Mouse (Mus musculus): ENCODE measurements around the gene Gpr61. TPM values are rescaled to one million over a fixed set of nuclear protein-coding genes. Genes with fewer than 3 reads are reported as not detected.

Gene Gpr61
- polyA plus RNA-seq, 1 experiment from 2014 or later = 0.11 TPM

DNA sequence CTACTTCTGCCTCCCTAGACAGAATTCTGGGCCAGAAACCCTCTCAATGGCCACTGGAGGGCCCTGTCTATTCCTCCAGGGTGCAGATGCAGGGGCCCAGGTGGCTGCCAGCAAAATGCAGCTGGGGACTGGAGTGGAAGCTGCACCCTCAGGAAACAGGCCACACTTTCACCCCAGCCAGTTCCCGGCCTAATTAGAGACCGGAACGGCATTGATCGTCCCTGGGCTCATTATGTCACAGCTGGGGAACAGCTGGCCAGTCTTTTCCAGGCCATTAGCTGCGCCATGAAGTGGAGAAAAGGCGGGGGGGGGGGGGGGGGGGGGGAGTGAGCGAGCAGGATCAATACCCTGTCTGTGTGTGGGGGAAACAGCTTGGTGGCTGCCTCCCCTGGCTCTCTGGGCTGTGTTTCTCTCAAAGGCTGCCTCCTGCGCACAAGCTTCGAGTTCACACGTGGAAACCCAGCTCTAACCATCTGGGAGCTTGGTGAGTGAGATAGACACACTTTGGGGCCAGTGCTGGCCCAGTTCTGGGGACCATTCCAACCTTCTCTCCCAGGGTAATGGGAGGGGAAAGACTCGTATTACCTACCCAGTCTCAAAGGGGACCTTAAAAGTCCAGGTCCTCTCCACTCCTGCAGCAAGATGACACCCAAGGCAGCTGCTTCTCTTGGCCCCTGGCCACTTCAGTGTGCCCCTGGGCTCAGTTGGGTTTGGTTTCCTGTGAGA lies 12.0 kb upstream of the Gpr61 start:
- Histone ChIP-seq H3K4me1 (peaks cover 41% of the 10 kb centered on the region), H3K4me3 (no peak overlapping the region), H3K27me3 (ENCODE audit: insufficient read depth, poor library complexity, severe bottlenecking) (peaks cover 19% of the 10 kb centered on the region; the same call in 1 of the 2 replicates), H3K36me3 (no peaks in the 10 kb centered on the region), H3K9me3 (no peaks in the 10 kb centered on the region), H3K27ac (peak overlapping the region; percentile 32; the same call in 1 of the 2 replicates)
- WGBS = 26% methylated on average over 10 of the region's 11 CpGs
- peak; percentile 69 for DNase-seq (ENCODE audit: low spot score)

- peak overlapping the region; percentile 45; the same call in 1 of the 2 replicates for H3K27ac ChIP-seq
- H3K27me3 ChIP-seq (ENCODE audit: insufficient read depth, poor library complexity, severe bottlenecking) = peaks cover 19% of the 10 kb centered on the region; the same call in 1 of the 2 replicates
- no peaks in the 10 kb centered on the region for H3K36me3 ChIP-seq
- peaks cover 41% of the 10 kb centered on the region for H3K4me1 ChIP-seq
- H3K9me3 ChIP-seq = no peaks in the 10 kb centered on the region
- peak; percentile 68 for DNase-seq (ENCODE audit: low spot score)
- H3K4me3 ChIP-seq = no peak overlapping the region
- 50% methylated on average over 10 of the region's 10 CpGs for WGBS
Measured at GRCm38 (mm10) chr3:108165532-108166315, 11.0 kb upstream of the Gpr61 start.

- DNase-seq (ENCODE audit: low spot score) = peak; percentile 91
- H3K4me3 ChIP-seq = peak overlapping the region; percentile 6; the same call in 1 of the 2 replicates
- H3K4me1 ChIP-seq = peaks cover 41% of the 10 kb centered on the region
- 26% methylated on average over 9 of the region's 9 CpGs for WGBS
- peaks cover 19% of the 10 kb centered on the region; the same call in 1 of the 2 replicates for H3K27me3 ChIP-seq (ENCODE audit: insufficient read depth, poor library complexity, severe bottlenecking)
- no peaks in the 10 kb centered on the region for H3K9me3 ChIP-seq
- no peak overlapping the region for H3K27ac ChIP-seq
- H3K36me3 ChIP-seq = no peaks in the 10 kb centered on the region
Measured at GRCm38 (mm10) chr3:108164807-108165206, 10.1 kb upstream of the Gpr61 start.

DNA sequence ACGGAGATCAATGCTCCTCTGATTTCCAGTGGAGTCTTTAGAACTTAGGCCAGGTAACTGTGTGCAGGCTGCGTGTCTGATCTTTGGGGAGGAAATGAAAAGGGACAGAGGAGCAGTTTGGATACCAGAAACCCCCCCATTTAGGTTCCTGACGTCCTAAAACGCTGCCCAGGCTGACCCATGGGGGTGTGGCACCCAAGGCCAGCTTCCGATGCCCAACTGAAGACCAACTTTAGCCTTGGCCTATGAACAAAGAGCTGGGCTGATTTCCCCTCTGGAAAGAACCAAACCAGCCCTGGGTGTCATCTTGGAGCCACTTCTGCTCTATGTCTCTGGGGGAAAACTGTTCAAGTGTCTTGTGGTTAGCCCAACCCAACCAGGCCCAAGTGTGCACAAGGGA lies 9.4 kb upstream of the Gpr61 start:
- Histone ChIP-seq H3K27me3 (ENCODE audit: insufficient read depth, poor library complexity, severe bottlenecking) (peaks cover 19% of the 10 kb centered on the region; the same call in 1 of the 2 replicates), H3K36me3 (no peaks in the 10 kb centered on the region), H3K4me3 (no peak overlapping the region), H3K27ac (no peak overlapping the region), H3K4me1 (peaks cover 44% of the 10 kb centered on the region), H3K9me3 (no peaks in the 10 kb centered on the region)
- DNase-seq (ENCODE audit: low spot score) = peak; percentile 66
- WGBS = 60% methylated on average over 5 of the region's 5 CpGs

DNA sequence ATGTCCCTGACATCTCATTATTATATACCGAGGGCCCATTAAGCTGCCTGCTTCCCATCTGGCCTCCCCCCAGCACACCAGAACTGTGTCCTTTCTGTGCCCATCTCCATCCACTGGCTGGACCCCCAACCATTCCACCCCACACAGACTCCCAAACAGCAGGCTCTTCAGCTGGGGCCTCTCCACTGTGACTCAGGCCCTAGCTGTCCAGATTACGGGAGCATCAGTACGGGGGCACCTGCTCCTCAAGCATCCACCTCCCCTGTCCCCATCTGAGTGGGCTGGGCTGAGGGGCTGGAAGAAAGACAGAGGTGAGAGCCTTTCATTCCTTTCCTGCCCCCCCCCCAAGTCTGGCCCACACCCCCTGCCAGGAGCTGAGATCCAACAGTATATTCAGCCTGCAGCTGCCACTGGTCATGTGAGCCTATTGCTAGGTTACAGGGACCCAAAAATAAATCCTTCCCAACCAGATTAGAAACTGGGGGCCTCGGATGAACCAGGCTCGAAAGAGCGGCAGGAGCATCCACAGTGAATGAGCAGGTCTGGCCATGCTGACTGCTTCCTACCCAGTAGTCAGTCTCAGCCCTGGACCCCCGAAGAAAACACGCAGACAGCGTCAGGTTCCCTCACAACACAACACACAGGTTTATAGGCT lies 3.8 kb upstream of the Gpr61 start:
- 41% methylated on average over 9 of the region's 9 CpGs for WGBS
- H3K27ac ChIP-seq = peak overlapping the region; percentile 63
- H3K27me3 ChIP-seq (ENCODE audit: insufficient read depth, poor library complexity, severe bottlenecking) = no peaks in the 10 kb centered on the region
- H3K9me3 ChIP-seq = no peaks in the 10 kb centered on the region
- peak overlapping the region; percentile 10; the same call in 1 of the 2 replicates for H3K4me3 ChIP-seq
- H3K4me1 ChIP-seq = peaks cover 25% of the 10 kb centered on the region
- H3K36me3 ChIP-seq = no peaks in the 10 kb centered on the region
- DNase-seq (ENCODE audit: low spot score) = peak; percentile 84

DNA sequence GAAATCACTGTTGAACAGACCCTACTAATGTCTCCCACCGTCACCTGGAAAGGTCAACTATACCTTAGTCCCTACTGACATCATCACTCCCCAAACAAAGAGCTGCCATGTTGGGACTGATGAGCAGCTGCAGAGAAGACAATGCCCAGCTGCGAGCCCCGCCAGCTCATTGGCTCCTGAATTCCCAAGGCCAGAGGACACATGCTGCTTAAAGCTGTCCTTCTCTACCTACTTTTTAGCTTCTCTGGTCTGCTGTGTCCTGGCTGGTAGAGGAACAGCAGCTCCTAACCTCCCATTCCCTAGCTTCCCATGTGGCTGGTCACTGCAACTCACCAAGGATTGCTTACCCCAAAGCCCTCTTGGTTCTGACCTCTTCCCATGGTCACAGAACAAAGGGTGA lies 2.4 kb downstream of the Gpr61 start:
- whole genome bisulfite sequencing = 87% methylated on average over 3 of the region's 3 CpGs
- no peaks in the 10 kb centered on the region for H3K36me3 ChIP-seq

DNA sequence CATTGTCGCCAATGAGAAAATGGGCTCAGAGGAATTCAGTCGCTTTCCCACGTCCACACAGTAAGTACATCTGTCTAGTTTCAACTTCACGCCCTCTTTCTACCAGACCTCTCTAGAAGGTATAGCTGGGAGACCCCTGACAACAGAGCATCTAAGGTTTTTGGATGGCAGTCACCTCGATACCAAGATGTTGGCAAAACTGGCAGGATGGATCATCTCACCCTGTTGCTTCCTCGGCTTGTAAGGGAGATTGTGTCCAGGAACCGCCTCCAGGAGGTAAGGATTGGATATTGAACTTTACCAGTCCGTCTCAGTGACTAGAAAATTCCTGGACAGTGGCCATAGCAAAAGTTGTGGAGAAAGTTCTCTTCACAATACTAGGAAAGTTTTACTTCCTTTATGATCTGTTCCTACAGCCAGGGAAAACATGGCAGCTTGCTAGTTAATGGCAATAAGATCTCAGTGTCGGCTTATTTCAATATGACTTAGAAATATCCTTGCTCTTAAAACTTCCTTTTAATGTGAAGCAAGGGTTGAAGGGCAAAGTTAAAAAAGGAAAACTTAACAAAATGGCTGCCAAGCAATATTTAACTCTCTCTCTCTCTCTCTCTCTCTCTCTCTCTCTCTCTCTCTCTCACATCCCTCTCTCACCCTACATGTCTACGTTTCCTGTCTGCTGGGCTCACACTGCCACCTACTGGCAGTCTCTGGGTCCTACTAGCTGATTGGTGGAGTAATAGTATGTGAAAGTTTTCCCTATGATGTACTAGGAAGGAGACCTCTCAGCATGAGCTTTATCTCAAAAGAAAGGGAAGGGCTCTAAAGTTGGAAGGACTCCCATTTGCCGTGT lies 7.1 kb downstream of the Gpr61 start:
- H3K4me1 ChIP-seq = peaks cover 30% of the 10 kb centered on the region
- no peak overlapping the region; the same call in 1 of the 2 replicates for H3K4me3 ChIP-seq
- WGBS = 65% methylated on average over 11 of the region's 11 CpGs
- H3K27me3 ChIP-seq (ENCODE audit: insufficient read depth, poor library complexity, severe bottlenecking) = no peaks in the 10 kb centered on the region
- peak overlapping the region; percentile 53; the same call in 1 of the 2 replicates for H3K27ac ChIP-seq
- peak; percentile 92 for DNase-seq (ENCODE audit: low spot score)
- no peaks in the 10 kb centered on the region for H3K36me3 ChIP-seq
- no peaks in the 10 kb centered on the region for H3K9me3 ChIP-seq

More for the DNA sequence above, 2.4 kb downstream of the Gpr61 start:
- no peaks in the 10 kb centered on the region for H3K27me3 ChIP-seq (ENCODE audit: insufficient read depth, poor library complexity, severe bottlenecking)
- H3K4me3 ChIP-seq = no peak overlapping the region
- peak; percentile 69 for DNase-seq (ENCODE audit: low spot score)
- no peak overlapping the region for H3K27ac ChIP-seq
- H3K4me1 ChIP-seq = peaks cover 17% of the 10 kb centered on the region; the same call in 1 of the 2 replicates
- no peaks in the 10 kb centered on the region for H3K9me3 ChIP-seq

GRCm38 (mm10) chr3:108146671-108147070 lies 8.0 kb downstream of the Gpr61 start:
- Histone ChIP-seq H3K4me1 (peaks cover 30% of the 10 kb centered on the region), H3K4me3 (peak overlapping the region; percentile 85), H3K27ac (peak overlapping the region; percentile 96), H3K36me3 (no peaks in the 10 kb centered on the region), H3K9me3 (no peaks in the 10 kb centered on the region), H3K27me3 (ENCODE audit: insufficient read depth, poor library complexity, severe bottlenecking) (no peaks in the 10 kb centered on the region)
- no peak for DNase-seq (ENCODE audit: low spot score)
- 53% methylated on average over 5 of the region's 5 CpGs for WGBS

DNA sequence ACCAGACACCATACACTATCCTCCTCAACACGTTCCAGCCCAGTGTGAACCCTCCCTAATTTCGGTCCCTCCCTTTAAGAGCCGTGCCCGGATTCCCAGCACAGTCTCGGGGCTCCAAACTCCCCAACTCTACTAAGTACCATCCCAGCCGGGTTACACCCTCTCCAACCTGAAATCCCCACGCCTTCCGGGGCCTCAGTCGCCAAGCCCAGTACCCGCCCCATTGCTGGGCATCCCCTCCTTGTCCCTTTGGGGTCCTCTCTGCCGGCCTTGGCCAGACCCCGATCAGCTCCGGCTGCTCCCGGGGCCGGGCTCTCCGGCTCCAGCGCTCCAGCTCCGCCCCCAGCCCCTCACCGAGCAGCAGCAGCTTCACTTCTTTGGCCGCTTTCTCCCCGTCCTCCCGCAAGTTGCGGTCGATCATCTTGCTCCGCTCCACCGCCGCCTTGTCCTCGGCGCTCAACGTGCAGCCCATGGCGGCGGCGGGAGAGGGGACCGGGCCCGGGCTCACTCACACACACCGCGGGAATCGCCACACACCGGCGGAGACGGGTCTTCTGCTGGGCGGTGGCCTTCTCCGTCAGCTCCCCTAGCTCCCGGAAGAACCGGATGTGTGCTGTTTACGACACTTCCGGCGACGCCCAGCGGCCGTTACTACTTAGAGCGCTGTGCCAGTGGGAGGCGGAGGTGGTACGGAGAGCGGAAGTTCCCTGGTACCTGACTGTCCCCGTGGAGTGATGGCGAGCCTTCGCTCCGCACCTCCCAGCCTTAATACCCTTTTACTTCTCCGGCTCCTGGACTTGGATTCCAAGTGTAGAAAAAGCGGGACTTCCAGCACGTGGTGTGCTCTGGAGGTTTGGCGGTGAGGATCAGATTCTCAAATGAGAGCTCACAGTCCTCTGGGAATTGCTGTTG lies 8.9 kb downstream of the Gpr61 start, which contains the start of gene Gnai3:
TSS of gene Gnai3 (minus strand) at position 613 of the 912 bp plus-strand sequence.
- peak within 1 kb of the TSS; percentile 85 for H3K4me3 ChIP-seq
- peaks cover 3% of the 10 kb centered on the region; the same call in 1 of the 2 replicates for H3K36me3 ChIP-seq
- WGBS = 0% methylated on average over 63 of the region's 63 CpGs
- no peaks in the 10 kb centered on the region for H3K27me3 ChIP-seq (ENCODE audit: insufficient read depth, poor library complexity, severe bottlenecking)
- DNase-seq (ENCODE audit: low spot score) = peak; percentile 98
- H3K27ac ChIP-seq = peak within 1 kb of the TSS; percentile 96
- H3K4me1 ChIP-seq = peaks cover 24% of the 10 kb centered on the region
- H3K9me3 ChIP-seq = no peaks in the 10 kb centered on the region

DNA sequence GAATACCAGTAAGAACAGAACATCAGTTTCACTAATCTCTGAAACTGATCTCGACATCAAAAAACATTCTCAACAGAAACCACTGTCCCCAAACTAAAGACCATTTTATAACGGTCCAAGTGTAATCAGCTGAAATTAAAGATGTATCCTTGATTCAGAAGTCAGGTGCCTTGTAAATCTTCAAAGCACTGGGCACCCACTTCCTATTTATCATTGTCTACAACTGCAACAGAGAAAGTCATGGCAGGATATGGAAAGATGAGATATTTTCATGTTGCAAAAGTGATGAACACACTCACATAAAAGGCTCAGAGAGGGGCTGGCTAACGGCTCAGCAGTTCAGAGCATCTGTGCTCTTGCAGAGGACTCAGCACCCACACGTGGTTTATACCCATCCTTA lies 13.9 kb downstream of the Gpr61 start:
- H3K27me3 ChIP-seq (ENCODE audit: insufficient read depth, poor library complexity, severe bottlenecking) = no peaks in the 10 kb centered on the region
- H3K4me3 ChIP-seq = no peak overlapping the region
- 83% methylated on average over 4 of the region's 4 CpGs for WGBS
- peaks cover 6% of the 10 kb centered on the region for H3K4me1 ChIP-seq
- H3K36me3 ChIP-seq = peaks cover 22% of the 10 kb centered on the region
- DNase-seq (ENCODE audit: low spot score) = no peak
- H3K9me3 ChIP-seq = no peaks in the 10 kb centered on the region
- no peak overlapping the region for H3K27ac ChIP-seq

- Histone ChIP-seq H3K27me3 (ENCODE audit: insufficient read depth, poor library complexity, severe bottlenecking) (no peaks in the 10 kb centered on the region), H3K36me3 (peaks cover 22% of the 10 kb centered on the region), H3K4me1 (no peaks in the 10 kb centered on the region), H3K27ac (no peak overlapping the region), H3K9me3 (no peaks in the 10 kb centered on the region), H3K4me3 (no peak overlapping the region)
- DNase-seq (ENCODE audit: low spot score) = no peak
- 90% methylated on average over 1 of the region's 1 CpGs for WGBS
Measured at GRCm38 (mm10) chr3:108139113-108139512, 15.6 kb downstream of the Gpr61 start.
